Mouse (Mus musculus): ENCODE results near the gene N4bp1. TPM values are rescaled to one million over a fixed set of nuclear protein-coding genes. Genes with fewer than 3 reads are reported as not detected.
A peak's percentile ranks its signal among the peaks of the same experiment; 100 is the strongest.

Gene N4bp1
- polyA plus RNA-seq, 1 experiment from 2014 or later, result 13.0 TPM

DNA sequence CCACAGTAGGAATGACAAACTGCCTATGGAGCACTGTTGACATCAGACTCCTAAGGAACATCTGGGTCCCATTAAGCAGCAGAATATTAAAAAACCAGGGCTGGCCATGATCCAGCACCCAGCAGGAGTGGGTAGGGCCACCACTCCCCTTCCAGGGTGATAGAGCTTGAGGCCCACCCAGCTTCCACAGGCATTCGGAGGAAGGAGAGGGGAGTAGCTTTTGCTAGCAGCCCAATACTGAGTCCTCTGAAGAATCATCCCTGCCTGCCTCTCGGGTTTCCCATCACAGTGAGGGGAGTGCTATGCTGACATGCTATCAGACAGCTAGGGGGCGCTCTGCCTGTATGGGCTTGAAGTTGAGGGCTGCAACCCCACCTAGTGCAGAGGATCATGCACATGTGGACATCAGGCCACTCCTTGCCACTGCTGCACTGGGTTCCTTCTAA lies 64.3 kb downstream of the N4bp1 start:
- H3K27ac ChIP-seq (replicated peaks; ENCODE audit: low read depth, low read length), result no peak overlapping the region; the same call in 1 of the 2 replicates
- no peaks in the 10 kb centered on the region for H3K36me3 ChIP-seq (ENCODE audit: control insufficient read depth, insufficient read depth, low read length)
- WGBS, result 2% methylated on average over 3 of the region's 3 CpGs
- no peak overlapping the region for H3K9ac ChIP-seq (ENCODE audit: low read length)
- DNase-seq (ENCODE audit: low spot score), result peak; percentile 83
- 0 out of 2 replicates have a peak overlapping the region, but pooled peaks have one; percentile 16 for H3K4me2 ChIP-seq (ENCODE audit: low read depth, severe bottlenecking)
- no peak overlapping the region for H3K4me3 ChIP-seq (ENCODE audit: low read depth, low read length)
- H3K4me1 ChIP-seq (ENCODE audit: control insufficient read depth, insufficient read depth, low read length), result peaks cover 12% of the 10 kb centered on the region
- H3K27me3 ChIP-seq (ENCODE audit: control insufficient read depth, insufficient read depth, low read length), result no peaks in the 10 kb centered on the region
- H3K9me3 ChIP-seq (ENCODE audit: control insufficient read depth, low read length), result no peaks in the 10 kb centered on the region
- peak; percentile 89 for ATAC-seq (ENCODE audit: insufficient number of reproducible peaks, low FRiP score, low TSS enrichment, low read depth)

DNA sequence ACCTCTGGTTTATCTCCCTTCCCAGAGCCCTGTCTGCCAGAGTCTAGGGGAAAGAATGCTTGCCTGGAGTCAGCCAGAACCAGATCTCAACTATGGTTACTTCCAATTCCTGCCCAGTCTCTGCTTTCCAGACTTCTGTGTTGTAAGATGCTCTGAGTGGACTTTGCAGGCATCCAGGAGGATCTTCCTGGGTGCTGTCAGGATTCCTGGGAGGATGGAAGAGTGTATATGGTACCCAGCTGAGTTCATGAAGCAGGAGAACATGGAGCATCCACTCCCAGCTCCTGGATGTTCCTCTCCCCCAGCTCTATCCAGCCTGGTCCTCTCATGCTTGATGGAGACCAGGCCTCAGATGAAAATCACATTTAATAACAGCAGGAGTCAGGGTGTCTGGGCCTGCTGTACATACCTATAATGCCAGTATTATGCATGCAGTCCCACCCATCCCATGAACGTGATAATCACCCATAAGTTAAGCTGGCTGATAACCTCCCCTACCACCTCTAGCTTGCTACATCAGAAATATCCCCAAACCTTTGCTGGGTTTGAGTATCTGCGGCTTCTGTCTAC lies 64.8 kb downstream of the N4bp1 start:
- Histone ChIP-seq H3K4me3 (ENCODE audit: low read depth, low read length) (no peak overlapping the region), H3K9ac (ENCODE audit: low read length) (no peak overlapping the region), H3K27ac (replicated peaks; ENCODE audit: low read depth, low read length) (no peak overlapping the region; the same call in 1 of the 2 replicates), H3K4me2 (ENCODE audit: low read depth, severe bottlenecking) (no peak overlapping the region), H3K36me3 (ENCODE audit: control insufficient read depth, insufficient read depth, low read length) (no peaks in the 10 kb centered on the region), H3K27me3 (ENCODE audit: control insufficient read depth, insufficient read depth, low read length) (no peaks in the 10 kb centered on the region), H3K9me3 (ENCODE audit: control insufficient read depth, low read length) (no peaks in the 10 kb centered on the region), H3K4me1 (ENCODE audit: control insufficient read depth, insufficient read depth, low read length) (peaks cover 12% of the 10 kb centered on the region)
- ATAC-seq (ENCODE audit: insufficient number of reproducible peaks, low FRiP score, low TSS enrichment, low read depth), result peak; percentile 67
- no peak for DNase-seq (ENCODE audit: low spot score)
- WGBS, result 16% methylated on average over 2 of the region's 2 CpGs

- Histone ChIP-seq H3K27ac (replicated peaks; ENCODE audit: low read depth, low read length) (no peak overlapping the region), H3K27me3 (ENCODE audit: control insufficient read depth, insufficient read depth, low read length) (no peaks in the 10 kb centered on the region), H3K9me3 (ENCODE audit: control insufficient read depth, low read length) (no peaks in the 10 kb centered on the region), H3K36me3 (ENCODE audit: control insufficient read depth, insufficient read depth, low read length) (no peaks in the 10 kb centered on the region), H3K4me3 (ENCODE audit: low read depth, low read length) (no peak overlapping the region), H3K9ac (ENCODE audit: low read length) (no peak overlapping the region), H3K4me2 (ENCODE audit: low read depth, severe bottlenecking) (no peak overlapping the region), H3K4me1 (ENCODE audit: control insufficient read depth, insufficient read depth, low read length) (peaks cover 12% of the 10 kb centered on the region)
- no peak for ATAC-seq (ENCODE audit: insufficient number of reproducible peaks, low FRiP score, low TSS enrichment, low read depth)
- DNase-seq (ENCODE audit: low spot score), result no peak
- WGBS, result 62% methylated on average over 6 of the region's 6 CpGs
These were observed 65.6 kb downstream of the N4bp1 start for GRCm38 (mm10) chr8:86819426-86819825.

DNA sequence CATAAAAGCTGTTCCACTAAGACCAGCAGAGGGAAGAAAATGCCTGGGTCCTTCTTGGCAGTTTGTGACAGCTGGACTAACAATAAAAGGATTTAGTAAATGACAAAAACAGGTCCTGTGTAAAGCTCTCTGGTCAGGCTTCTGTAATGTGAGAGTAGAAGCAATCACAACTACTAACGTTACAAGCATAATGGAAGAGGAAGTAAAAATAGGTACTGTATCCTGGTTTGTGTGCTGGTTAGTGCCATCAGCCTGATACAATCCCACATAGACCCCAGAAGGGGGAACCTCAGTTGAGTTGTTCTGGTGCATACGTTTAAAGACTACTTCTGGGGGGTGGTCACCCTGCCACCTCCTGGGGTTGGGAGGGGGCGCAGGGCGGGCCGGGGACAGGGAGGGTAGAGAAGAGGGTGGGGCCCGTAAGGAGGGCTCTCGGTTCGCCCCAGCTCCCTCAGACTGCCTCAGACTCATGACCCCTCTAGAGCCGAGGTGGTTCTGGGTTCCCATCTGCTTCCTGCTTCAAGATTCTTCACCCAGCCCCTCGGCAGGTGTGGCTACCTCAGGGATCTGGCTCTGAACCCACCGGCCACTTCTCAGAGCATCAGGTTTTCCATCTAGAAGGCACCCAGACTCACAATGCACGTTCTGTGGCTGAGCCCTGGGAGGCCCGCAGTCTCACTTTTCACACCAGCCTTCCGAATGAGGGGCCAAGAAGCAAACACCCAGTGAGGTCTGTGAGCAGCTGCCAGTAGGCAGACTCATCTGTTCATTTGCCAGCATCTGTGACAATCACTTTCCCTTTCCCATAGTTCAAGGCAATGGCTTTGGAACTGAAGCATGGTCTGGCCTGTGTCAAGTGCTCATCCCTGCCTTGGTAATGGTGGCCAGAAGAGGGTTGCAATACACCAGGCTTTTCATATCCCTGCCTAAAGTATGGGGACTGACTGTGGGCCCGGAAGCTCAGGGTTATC lies 75.8 kb downstream of the N4bp1 start:
- H3K27ac ChIP-seq (replicated peaks; ENCODE audit: low read depth, low read length), result no peak overlapping the region
- no peaks in the 10 kb centered on the region for H3K36me3 ChIP-seq (ENCODE audit: control insufficient read depth, insufficient read depth, low read length)
- H3K4me2 ChIP-seq (ENCODE audit: low read depth, severe bottlenecking), result no peak overlapping the region
- no peaks in the 10 kb centered on the region for H3K9me3 ChIP-seq (ENCODE audit: control insufficient read depth, low read length)
- H3K4me3 ChIP-seq (ENCODE audit: low read depth, low read length), result no peak overlapping the region
- WGBS, result 80% methylated on average over 15 of the region's 15 CpGs
- DNase-seq (ENCODE audit: low spot score) (no peak), ATAC-seq (ENCODE audit: insufficient number of reproducible peaks, low FRiP score, low TSS enrichment, low read depth) (no peak)
- H3K9ac ChIP-seq (ENCODE audit: low read length), result no peak overlapping the region
- H3K4me1 ChIP-seq (ENCODE audit: control insufficient read depth, insufficient read depth, low read length), result no peaks in the 10 kb centered on the region
- H3K27me3 ChIP-seq (ENCODE audit: control insufficient read depth, insufficient read depth, low read length), result no peaks in the 10 kb centered on the region

DNA sequence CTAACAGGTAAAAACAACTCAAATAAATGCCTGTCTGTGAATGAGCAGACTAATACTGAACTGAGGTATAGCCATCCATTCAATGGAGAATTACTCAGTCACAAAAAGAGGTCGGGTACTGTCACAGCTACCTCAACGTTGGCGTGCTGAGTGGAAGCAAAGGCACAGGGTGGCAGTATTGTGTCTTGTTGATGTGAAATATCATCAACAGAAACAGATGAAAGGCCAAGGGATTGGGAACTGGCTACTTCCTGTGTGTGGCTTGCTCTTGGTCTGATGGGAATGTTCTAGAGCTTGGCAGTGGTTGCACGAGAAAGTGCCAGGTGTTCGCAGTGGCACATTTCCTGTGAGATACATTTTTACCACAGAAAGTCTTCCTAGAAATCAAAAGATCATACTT lies 76.8 kb downstream of the N4bp1 start:
- no peak overlapping the region for H3K9ac ChIP-seq (ENCODE audit: low read length)
- H3K4me3 ChIP-seq (ENCODE audit: low read depth, low read length), result no peak overlapping the region
- no peaks in the 10 kb centered on the region for H3K27me3 ChIP-seq (ENCODE audit: control insufficient read depth, insufficient read depth, low read length)
- H3K4me1 ChIP-seq (ENCODE audit: control insufficient read depth, insufficient read depth, low read length), result no peaks in the 10 kb centered on the region
- no peaks in the 10 kb centered on the region for H3K36me3 ChIP-seq (ENCODE audit: control insufficient read depth, insufficient read depth, low read length)
- WGBS, result 76% methylated on average over 5 of the region's 5 CpGs
- ATAC-seq (ENCODE audit: insufficient number of reproducible peaks, low FRiP score, low TSS enrichment, low read depth) (no peak), DNase-seq (ENCODE audit: low spot score) (no peak)
- H3K4me2 ChIP-seq (ENCODE audit: low read depth, severe bottlenecking), result no peak overlapping the region
- no peaks in the 10 kb centered on the region for H3K9me3 ChIP-seq (ENCODE audit: control insufficient read depth, low read length)
- no peak overlapping the region for H3K27ac ChIP-seq (replicated peaks; ENCODE audit: low read depth, low read length)

GRCm38 (mm10) chr8:86801988-86802387 lies 83.1 kb downstream of the N4bp1 start:
- no peaks in the 10 kb centered on the region for H3K36me3 ChIP-seq (ENCODE audit: control insufficient read depth, insufficient read depth, low read length)
- H3K27me3 ChIP-seq (ENCODE audit: control insufficient read depth, insufficient read depth, low read length), result no peaks in the 10 kb centered on the region
- H3K27ac ChIP-seq (replicated peaks; ENCODE audit: low read depth, low read length), result no peak overlapping the region
- ATAC-seq (ENCODE audit: insufficient number of reproducible peaks, low FRiP score, low TSS enrichment, low read depth), result no peak
- no peak overlapping the region for H3K4me2 ChIP-seq (ENCODE audit: low read depth, severe bottlenecking)
- H3K4me1 ChIP-seq (ENCODE audit: control insufficient read depth, insufficient read depth, low read length), result no peaks in the 10 kb centered on the region
- no peak overlapping the region for H3K9ac ChIP-seq (ENCODE audit: low read length)
- no peaks in the 10 kb centered on the region for H3K9me3 ChIP-seq (ENCODE audit: control insufficient read depth, low read length)
- 52% methylated on average over 6 of the region's 6 CpGs for WGBS
- no peak for DNase-seq (ENCODE audit: low spot score)
- no peak overlapping the region for H3K4me3 ChIP-seq (ENCODE audit: low read depth, low read length)

GRCm38 (mm10) chr8:86800966-86801365 lies 84.1 kb downstream of the N4bp1 start:
- ATAC-seq (ENCODE audit: insufficient number of reproducible peaks, low FRiP score, low TSS enrichment, low read depth), result no peak
- DNase-seq (ENCODE audit: low spot score), result no peak
- WGBS, result 49% methylated on average over 4 of the region's 4 CpGs

GRCm38 (mm10) chr8:86798141-86798540 lies 86.9 kb downstream of the N4bp1 start:
- 88% methylated on average over 6 of the region's 6 CpGs for WGBS
- no peak overlapping the region for H3K4me3 ChIP-seq (ENCODE audit: low read depth, low read length)
- H3K27ac ChIP-seq (replicated peaks; ENCODE audit: low read depth, low read length), result no peak overlapping the region
- no peaks in the 10 kb centered on the region for H3K9me3 ChIP-seq (ENCODE audit: control insufficient read depth, low read length)
- DNase-seq (ENCODE audit: low spot score), result no peak
- no peaks in the 10 kb centered on the region for H3K27me3 ChIP-seq (ENCODE audit: control insufficient read depth, insufficient read depth, low read length)
- H3K9ac ChIP-seq (ENCODE audit: low read length), result no peak overlapping the region
- no peaks in the 10 kb centered on the region for H3K4me1 ChIP-seq (ENCODE audit: control insufficient read depth, insufficient read depth, low read length)
- H3K36me3 ChIP-seq (ENCODE audit: control insufficient read depth, insufficient read depth, low read length), result no peaks in the 10 kb centered on the region
- no peak overlapping the region for H3K4me2 ChIP-seq (ENCODE audit: low read depth, severe bottlenecking)
- no peak for ATAC-seq (ENCODE audit: insufficient number of reproducible peaks, low FRiP score, low TSS enrichment, low read depth)

More at GRCm38 (mm10) chr8:86800966-86801365, 84.1 kb downstream of the N4bp1 start:
- H3K9me3 ChIP-seq (ENCODE audit: control insufficient read depth, low read length), result no peaks in the 10 kb centered on the region
- H3K9ac ChIP-seq (ENCODE audit: low read length), result no peak overlapping the region
- H3K36me3 ChIP-seq (ENCODE audit: control insufficient read depth, insufficient read depth, low read length), result no peaks in the 10 kb centered on the region
- no peaks in the 10 kb centered on the region for H3K4me1 ChIP-seq (ENCODE audit: control insufficient read depth, insufficient read depth, low read length)
- no peaks in the 10 kb centered on the region for H3K27me3 ChIP-seq (ENCODE audit: control insufficient read depth, insufficient read depth, low read length)
- no peak overlapping the region for H3K4me3 ChIP-seq (ENCODE audit: low read depth, low read length)
- no peak overlapping the region for H3K27ac ChIP-seq (replicated peaks; ENCODE audit: low read depth, low read length)
- no peak overlapping the region for H3K4me2 ChIP-seq (ENCODE audit: low read depth, severe bottlenecking)
